Mouse (Mus musculus) forebrain, embryonic 15.5 days (tissue): ENCODE results near the gene Oxsm. TPM values are rescaled to one million over a fixed set of nuclear protein-coding genes. Genes with fewer than 3 reads are reported as not detected.

Experiments
- polyA plus RNA-seq: library from polyadenylated mRNA; unstranded; fragments of >200 nt; fragmentation: Nextera tagmentation; extraction: Ambion mirVana; gene quantifications from 2 replicates; pipeline ENCODE4 v1.2.1, GENCODE M21; 2015

Oxsm gene
- polyA plus RNA-seq, 1 experiment from 2014 or later = 1.7 TPM

Other genes starting within 250 kb of the Oxsm start
- gene Ngly1, start 528 bp downstream of the Oxsm start, polyA plus RNA-seq = 26.0 and 26.4 TPM in 2 replicates
- gene Top2b, start 115.4 kb upstream of the Oxsm start, polyA plus RNA-seq = 113 and 124 TPM in 2 replicates